Mouse (Mus musculus): ENCODE data around the gene Arhgap10.

- TF ChIP-seq CTCF (IDR thresholded peaks at IDR 0.05; ENCODE audit: extremely low read depth, insufficient read depth, low read length) (no peak), POLR2A (IDR thresholded peaks at IDR 0.05; ENCODE audit: extremely low read depth, insufficient read depth, low read length) (no peak)
Observed at GRCm38 (mm10) chr8:77433221-77433620, 84.5 kb downstream of the Arhgap10 start.
